Mouse (Mus musculus) cerebellum, adult 11 months (tissue): Measurements from ENCODE around the gene Fam169b.

Source experiments
- DNase-seq: peaks from one replicate; pipeline ENCODE4 v3.0.0; 2022

Gene Fam169b

DNA sequence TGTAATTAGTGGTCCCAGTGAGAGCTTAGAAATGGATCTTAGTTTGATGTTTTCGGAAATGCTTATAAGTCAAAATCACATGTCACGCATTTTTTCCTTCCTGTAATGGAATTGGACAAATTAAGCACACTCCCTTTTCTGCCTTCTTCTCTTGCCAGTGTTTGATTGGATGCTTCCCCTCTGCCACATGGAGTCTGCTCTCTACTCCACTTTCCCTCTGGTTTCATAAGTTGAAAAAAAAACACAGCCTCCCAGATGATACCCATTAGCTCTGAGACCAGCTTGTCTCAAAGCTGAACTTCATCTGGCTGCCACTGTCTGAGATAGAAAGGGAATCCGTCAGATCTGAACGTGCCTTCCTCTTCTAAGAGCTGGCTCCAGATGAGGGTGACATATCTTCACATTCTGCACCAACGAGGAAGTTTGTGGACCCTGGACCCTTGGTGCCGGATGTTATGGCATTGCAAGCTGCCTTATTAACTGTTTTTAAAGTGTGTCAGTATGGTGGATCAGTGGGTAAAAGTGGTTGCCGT lies 52.6 kb downstream of the Fam169b start:
- DNase-seq, result no peak

DNA sequence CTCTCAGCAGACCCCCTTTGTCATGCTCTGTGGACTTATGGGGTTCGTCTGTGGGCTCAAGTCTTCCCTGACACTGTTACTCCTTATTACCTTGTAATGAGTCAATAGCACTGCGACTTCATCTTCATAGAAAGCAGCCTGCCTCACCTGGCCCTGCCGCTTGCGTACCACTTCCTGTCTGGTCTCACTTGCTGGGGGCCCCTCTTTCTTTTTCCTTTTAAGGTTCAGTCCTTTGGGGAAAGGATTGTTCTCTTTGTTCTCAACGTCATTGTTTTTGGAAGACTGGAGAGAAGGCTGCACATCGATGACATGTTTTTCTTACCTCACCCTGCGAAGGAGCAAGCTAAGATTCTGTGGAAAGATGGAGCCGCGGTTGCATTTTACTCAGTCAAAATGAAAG lies 55.4 kb downstream of the Fam169b start:
- no peak for DNase-seq

DNA sequence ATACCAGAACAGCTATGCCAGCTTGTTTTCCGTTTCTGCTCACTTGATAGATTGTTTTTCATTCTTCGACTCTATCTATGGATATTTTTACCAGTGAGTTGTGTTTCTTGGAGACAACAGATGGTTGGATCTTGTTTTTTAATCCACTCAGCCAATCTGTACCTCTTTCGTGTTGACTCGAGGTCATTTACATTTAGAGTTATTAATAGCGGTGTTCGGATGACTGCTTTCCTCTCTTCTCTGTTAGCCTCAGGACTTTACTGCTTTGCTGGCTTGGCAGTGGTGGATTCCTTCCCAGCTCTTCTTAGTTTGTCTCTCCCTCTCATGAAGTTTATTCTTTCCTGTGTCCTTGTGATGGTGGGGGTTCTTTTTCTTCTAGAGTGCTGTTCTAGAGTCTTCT lies 59.2 kb downstream of the Fam169b start:
- DNase-seq, result no peak

DNA sequence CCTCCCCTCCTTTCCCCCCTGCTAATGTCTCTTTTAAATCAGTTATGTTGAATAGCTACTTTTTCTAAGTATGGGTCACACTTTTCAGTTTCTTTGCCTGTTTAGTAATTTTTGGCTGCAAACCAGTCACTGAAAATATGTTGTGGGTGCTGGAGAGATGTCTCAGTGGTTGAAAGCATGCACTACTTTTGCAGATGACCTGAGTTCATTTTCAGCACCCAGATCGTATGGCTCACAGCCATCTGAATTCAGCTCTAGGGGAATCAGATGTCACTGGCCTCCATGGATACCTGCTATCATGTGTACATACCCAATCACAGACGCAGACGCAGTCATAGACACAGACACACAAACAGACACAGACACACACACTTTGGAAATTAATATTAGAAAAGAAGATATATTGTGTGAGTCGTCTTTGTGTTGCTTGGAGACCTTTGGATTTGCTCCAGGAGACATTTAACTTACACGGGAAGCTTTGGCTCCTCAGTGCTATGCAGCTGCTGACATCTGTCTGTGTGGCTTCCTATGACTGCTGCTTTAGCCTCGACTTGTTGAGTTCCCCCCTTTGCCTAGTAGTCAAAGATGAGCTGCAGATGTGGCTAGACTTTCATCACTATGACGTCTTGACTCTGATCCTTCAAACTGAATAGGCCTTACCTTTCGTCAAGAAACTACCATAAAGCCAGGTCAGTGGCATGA lies 63.6 kb downstream of the Fam169b start:
- DNase-seq, result no peak

DNA sequence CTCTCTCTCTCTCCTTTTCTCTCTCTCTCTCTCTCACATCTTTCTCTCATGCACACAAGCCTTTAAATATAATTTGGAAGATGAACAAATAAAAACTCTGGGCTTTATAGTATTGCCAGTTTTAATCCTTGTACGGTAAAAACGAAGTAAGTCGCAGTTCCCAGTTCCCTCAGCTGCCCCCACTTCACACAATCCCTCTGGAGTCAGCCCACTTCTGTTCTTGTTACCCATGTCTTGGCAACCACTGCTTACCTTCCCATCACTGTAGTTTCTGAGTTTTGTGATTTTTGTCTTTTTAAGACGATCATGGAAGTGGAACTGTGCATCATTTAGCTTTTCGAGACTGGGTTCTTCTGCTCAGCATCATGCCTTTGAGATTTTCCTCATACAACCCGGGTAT lies 65.0 kb downstream of the Fam169b start:
- no peak for DNase-seq

DNA sequence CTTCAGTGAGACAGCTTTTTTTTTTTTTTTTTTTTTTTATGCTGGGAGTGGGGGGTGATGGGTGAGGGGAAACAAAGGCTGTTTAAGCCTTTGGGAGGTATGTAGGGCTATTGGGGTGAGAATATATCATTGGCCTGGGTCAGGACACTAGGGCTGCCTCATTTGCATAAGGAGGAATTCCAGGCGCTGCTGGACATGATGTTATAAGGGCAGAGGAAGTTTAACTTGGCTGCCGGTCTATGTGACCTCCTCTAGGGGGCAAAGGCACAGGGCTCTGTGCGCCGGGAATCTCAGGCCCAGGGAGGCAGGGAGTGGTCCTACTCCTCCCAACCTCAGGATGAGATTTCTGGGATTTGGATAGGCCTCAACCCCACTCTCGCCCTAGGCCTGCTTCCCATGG lies 70.9 kb downstream of the Fam169b start:
- DNase-seq, result no peak

DNA sequence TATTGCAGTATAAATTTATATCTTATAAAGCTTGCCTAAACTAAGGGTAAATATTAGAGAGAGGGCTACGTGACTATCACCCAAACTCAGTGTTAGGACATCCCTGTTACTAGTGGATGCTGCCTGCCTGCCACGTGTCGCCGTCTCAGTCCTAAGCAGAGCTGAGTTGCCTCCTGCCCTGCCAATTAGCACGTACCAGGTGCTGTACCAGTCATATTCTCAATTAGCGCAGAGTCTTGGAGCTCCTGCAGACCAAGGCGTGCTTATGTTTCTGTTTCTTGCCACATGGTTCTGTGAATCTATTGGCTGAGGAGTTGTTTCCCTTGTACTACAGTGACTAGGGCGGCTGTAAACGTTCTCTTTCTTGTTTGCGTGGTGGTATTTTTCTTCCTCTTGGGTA lies 72.3 kb downstream of the Fam169b start:
- DNase-seq, result no peak

DNA sequence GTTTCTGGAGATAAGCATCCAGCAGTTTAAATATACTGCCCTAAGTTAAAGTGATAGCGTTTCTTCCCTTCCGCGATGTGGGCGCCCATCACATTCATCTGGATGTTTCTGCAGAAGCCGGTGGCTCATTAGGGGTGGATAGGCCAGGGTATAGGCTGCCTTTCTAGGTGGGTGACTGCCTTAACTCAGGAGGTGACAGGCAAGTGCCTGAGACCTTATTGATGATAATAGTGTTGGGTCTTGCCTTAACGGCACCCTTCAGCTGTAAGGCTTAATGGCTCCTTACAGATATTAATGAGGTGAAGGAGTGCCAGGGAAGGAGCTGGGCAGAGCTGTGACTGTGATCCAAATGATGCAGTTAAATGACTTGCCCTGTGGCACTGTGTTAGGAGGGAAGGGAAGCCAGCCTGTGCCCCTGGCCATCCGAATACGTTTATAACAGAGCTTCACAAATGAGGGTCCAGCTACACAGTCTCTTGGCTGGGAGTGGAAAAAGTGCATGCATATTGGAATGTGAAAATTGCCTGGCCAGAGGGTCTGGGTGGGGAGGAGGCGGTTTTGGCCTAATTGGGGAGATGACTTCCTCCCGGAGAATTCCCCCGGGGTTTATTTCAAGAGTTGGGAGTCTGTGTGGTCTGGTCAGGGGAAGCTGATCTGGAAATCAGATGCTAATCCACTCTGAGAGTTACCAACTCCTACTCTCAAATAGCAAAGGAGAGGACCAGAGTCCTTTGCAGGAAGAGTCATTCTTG lies 81.9 kb downstream of the Fam169b start:
- no peak for DNase-seq

DNA sequence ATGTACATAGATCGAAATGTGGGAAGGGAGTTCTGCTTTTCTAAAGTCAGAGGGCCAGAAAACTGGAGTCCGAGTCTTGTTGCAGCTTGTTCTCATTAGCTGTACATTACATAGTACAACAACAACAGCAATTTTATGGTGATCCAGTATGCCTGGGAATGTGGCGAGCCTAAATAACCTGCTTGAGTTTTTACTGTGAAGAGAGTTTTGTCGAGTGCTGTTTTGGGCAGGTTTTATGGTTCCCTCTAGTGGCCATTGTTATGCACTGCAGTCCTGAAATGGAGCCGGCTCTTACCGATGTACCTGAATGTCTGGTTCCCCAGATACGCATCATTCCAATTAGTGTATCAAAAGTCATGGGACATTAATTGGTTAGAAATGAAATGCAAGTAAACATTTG lies 83.8 kb downstream of the Fam169b start:
- peak; percentile 41 for DNase-seq

DNA sequence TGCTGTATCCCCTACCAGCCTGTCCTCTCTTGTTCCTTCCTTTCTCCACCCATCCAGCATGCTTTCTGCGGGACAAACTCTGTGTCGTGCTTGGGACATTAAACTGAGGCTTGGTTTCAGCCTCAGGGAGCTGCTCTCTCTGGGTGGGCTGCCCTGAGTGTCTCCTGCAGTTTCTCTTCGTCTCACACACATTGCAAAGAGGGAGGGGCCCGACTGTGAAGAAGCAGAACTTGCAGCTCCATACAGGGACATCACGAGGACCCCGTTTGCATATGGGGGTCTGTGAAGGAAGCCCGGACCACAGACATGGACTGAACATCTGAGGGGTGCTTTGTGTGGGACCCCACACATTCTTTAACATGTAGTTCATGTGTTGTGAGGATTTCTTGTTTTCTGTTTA lies 89.0 kb downstream of the Fam169b start:
- DNase-seq, result no peak

DNA sequence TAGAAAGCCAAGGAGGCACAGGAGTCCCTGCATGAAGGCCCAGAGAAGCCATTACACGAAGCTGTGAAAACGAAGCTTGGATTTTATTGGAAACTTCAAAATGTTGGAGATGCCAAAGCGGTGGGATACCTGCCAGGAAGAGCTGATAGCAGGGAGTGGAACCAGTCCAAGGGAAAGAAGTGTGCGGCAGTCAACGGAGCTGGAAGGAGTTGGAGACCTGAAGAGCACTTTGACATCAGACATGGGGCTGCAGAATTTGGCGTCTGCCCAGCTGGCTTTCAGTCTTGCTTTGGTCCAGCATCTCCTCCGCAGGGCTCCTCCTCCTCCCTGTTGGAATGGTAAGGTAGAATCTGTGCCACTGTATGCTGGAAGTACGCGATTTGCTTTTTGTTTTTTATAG lies 92.1 kb downstream of the Fam169b start:
- no peak for DNase-seq

DNA sequence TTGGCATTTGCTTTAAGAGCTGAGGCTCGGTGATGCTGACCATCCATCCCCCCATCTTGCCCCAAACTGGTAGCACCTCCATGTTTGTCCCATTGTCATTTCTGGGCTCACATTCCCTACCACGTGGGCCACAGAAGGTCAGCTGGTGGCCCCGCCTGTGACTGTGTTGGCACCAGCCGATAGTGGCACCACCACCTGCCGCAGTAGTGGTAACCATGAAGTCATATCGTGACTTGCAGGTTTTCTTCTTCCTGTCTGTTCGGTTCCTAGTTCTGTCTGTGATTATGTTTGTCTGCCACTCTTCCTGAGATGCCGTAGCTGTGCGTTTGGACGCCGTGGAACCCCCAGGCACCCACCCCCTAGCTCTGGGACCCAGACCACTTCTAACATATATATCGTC lies 95.3 kb downstream of the Fam169b start:
- DNase-seq, result no peak

DNA sequence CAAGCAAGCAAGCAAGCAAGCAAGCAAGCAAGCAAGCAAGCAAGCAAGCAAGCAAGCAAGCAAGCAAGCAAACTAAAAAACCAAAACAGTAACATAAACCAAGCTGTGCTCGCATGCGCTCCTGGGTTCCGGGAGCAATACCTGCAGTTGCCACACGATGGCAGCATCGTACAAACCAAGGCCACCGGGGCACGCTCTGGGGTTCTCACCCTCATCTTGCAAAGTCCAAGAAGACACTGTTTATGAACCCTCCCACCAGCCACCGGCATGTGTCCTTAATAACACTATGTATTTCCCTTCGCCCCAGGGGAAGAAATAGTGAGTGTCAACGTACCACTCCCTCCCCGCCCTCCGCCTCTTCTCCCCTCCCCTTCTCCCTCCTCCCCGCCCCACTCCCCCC lies 96.1 kb downstream of the Fam169b start:
- peak; percentile 50 for DNase-seq

DNA sequence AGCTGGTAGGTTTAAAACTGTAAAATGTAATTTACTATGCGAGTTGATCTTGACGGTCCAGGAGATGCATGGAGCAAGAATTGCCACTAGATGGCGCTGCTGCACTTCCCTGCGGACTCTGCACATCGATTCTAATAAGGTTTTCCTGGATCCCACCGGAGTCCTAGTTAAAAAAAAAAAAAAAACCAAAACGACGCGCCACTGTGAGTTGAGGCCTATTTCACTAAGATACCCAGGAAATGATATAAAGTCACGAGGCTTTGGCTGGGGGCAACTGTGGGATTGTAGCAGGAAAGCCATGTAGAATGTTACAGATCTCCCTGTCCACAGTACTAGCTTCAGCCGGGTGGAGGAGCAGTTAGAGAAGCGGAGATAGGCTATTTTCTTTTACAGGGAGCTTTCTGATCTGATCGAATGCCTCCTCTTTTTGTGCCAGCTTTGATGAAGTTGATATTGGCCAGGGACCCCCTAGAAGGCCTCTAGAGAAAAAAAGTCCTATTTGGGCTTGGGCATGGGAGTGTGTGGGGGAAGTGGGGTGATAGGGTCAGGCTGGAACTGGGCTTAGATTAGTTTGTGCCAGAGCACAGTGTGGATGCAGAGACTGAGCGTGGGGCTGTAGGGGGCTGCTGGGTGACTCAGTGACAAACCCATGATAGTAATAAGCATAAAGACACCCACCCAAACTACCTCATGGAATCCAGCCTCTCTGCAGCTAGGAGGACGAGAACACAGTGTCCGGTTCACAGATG lies 100.6 kb downstream of the Fam169b start:
- DNase-seq, result peak; percentile 50

DNA sequence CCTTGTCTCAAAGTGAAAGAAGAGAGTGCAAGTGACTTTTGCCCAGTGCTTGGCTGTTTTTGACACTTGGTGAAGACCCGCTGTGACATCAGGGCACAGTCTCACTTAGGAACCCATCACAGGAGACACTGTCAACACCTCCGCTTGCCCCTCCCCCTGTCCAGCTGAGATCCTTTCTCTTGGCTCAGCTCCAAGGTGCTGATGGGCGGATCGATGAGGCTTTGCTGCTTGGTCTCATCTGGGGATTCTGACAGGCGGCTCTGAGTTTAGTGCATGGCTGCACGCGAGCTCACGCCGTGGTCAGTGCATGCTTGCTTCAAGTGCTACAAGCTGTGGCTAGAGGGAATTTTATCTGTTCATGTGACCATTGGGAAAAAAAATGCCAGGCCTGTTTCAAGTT lies 108.5 kb downstream of the Fam169b start:
- DNase-seq, result no peak

DNA sequence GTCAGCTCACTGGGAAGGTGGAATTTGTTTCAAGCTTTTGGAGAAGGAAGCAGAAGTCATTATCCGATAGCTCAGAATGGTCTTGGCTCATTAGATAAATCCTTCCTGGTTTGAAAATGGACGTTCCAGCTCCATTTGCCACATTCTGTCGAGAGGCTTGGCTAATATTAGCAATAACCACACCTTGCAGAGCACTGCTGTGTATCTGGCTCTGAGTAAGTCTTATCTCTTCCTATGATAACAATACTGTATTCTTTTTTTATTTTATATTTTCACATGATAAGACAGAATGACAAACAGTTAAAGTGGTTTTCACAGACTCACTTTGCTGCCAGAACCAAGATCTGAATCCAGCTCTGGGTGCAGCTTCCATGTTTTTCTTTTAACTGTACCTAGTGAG lies 113.1 kb downstream of the Fam169b start:
- no peak for DNase-seq

DNA sequence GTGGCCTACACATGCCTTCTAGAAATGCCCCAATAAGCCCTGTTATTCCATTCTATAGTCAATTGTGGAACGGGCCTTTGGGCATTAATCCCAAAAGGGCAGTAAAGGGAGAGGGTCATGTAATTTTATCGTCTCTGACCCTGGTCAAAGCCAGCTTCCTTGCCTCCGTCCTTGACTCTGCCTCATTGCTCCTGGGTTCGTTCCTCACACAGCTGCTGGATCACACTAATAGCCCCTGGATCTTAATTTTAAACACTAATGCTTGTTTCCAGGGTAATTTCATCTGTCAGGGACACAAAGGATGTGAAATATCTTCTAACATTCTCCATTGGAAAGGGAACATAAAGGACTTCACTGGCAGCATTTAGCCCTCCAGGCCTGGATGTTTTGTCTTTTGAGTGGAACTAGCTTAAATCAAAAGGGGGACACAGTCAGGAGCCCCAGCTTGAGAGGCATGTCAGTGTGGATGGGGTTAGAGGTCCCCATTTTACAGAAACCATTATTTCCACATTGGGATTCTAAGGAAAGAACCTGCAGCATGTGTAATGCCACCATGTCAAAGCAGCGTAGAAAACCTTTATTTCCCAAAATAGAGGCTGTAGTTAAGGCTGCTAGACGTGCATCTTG lies 122.2 kb downstream of the Fam169b start:
- no peak for DNase-seq

DNA sequence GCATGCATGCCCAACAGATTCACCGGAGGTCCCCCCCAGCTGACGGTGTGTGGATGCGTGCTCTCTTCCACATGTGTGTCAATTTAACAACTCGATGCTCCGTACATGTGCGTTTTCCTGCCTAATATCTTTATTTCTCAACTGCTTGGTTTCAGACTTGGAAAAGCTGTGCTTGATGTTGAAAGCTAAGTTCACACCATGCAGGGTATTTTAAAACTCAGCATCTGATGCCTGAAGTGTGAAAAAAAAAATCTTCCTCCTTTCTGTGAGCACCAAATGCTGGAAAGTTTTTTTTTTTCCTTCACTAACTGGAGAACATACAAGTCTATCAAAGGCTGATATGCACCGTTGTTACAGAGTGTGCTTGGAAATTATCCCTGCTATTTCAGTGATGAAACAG lies 126.9 kb downstream of the Fam169b start:
- no peak for DNase-seq

DNA sequence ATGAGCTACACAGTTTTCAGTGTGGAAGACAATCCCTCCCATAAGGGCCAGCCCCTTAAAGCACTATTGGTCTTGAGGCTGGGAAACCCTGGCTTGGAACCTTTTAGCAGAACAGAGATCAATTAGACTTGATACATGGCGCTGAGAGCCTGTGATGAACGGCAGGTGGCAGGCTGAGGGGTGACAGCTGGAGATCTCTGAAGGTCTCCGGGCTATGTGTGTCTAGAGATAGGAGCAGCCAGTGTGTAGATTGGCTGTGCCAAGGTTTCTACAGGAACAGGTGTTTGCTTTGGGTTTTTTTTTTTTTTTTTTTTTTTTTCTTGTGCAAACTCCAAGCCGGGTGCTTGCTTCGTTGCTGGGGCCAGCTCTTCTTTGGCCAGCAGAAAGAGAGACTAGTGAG lies 135.0 kb downstream of the Fam169b start:
- peak; percentile 46 for DNase-seq
